Mouse (Mus musculus): ENCODE data around the gene 9930111J21Rik1. TPM values are rescaled to one million over a fixed set of nuclear protein-coding genes. Genes with fewer than 3 reads are reported as not detected.
"Not testable (repeated sequence)": the region's sequence is repeated elsewhere in the genome, so short reads cannot be mapped to it uniquely, and the experiment has no call there.

The 9930111J21Rik1 gene
- 0.39 and 0.71 TPM in 2 replicates for polyA plus RNA-seq (2015; fragmentation: Nextera tagmentation; extraction: Ambion mirVana)

GRCm38 (mm10) chr11:48979251-48979650 is at the start of gene 9930111J21Rik1:
9930111J21Rik1 (minus strand) TSS chr11:48979398.
- H3K27ac ChIP-seq (ENCODE audit: low read length); ATAC-seq; H3K4me2 ChIP-seq (ENCODE audit: low read length); H3K27me3 ChIP-seq (replicated peaks; ENCODE audit: control insufficient read depth, insufficient read depth, low read length); H3K9me3 ChIP-seq (ENCODE audit: control insufficient read depth, low read length); H3K36me3 ChIP-seq (ENCODE audit: control insufficient read depth, insufficient read depth); H3K4me3 ChIP-seq (replicated peaks; ENCODE audit: low read length); H3K4me1 ChIP-seq (replicated peaks; ENCODE audit: control insufficient read depth, insufficient read depth, low read length); H3K9ac ChIP-seq (replicated peaks; ENCODE audit: low read depth, low read length): not testable (repeated sequence)
- no CpG with 5 or more reads among the region's 3 CpGs for WGBS

DNA sequence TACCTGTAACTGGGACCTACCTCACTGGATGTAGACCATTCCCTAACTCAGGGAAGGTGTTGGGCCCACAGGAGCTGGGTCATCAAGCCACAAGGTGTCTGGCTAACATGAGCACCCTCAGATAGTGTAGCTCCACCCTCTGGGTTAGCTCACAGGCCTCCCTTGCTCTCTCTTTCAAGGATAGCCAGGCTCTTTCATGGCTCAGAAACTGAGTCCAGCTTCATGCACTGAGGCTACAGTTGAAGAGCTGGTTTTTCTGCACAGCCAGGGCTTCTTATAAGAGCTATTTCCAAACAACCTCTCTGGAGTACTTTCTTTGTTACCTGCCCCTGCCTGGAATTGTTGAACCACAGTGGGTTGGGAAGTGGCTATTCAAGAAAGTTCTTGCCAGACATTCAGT is 32.9 kb upstream of the 9930111J21Rik1 start:
- ATAC-seq; H3K9me3 ChIP-seq (ENCODE audit: control insufficient read depth, low read length); H3K4me3 ChIP-seq (replicated peaks; ENCODE audit: low read length); H3K9ac ChIP-seq (replicated peaks; ENCODE audit: low read depth, low read length); H3K27ac ChIP-seq (ENCODE audit: low read length); H3K36me3 ChIP-seq (ENCODE audit: control insufficient read depth, insufficient read depth); H3K27me3 ChIP-seq (replicated peaks; ENCODE audit: control insufficient read depth, insufficient read depth, low read length); H3K4me2 ChIP-seq (ENCODE audit: low read length); H3K4me1 ChIP-seq (replicated peaks; ENCODE audit: control insufficient read depth, insufficient read depth, low read length): not testable (repeated sequence)

DNA sequence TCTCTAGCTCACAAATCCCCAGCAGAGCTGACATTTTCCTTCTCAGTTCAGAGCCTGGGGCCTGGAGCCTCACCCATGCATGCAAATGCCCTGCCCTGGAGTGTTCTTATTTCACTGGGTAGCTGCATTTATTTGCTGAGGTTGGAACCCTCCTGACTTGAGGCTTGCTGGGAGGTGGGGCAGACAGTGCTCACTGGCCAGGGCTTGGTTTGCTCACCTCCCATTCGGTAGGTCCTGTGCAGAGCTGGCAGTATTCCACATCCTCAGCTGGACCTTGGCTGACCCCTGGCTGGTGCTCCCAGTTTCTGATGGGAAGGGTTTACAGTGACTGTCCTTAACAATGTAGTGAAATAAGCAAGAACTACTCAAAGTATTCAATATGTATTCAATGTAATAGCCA is 27.6 kb upstream of the 9930111J21Rik1 start:
- whole genome bisulfite sequencing, result 50% methylated on average over 1 of the region's 1 CpGs
- H3K4me3 ChIP-seq (replicated peaks; ENCODE audit: low read length); ATAC-seq: not testable (repeated sequence)

DNA sequence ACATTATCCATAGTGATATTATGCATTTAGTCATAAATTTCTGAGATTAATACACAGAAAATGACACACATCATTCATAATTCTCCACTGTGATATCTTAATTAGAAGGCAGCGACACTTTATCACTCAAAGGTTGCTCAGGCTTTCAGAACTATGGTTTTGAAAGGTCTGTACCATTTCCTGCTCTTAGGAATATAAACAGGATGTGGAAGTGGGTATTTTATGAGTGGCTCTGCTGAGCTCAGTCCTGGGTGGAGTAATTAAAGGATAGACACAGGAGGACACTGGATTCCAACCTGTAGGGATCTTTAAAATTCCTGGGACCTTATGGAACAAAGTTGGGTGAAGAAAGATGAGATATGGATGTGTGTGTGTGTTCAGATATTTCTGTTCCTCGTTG is 27.1 kb upstream of the 9930111J21Rik1 start:
- H3K4me3 ChIP-seq (replicated peaks; ENCODE audit: low read length); H3K4me1 ChIP-seq (replicated peaks; ENCODE audit: control insufficient read depth, insufficient read depth, low read length); H3K9me3 ChIP-seq (ENCODE audit: control insufficient read depth, low read length); H3K27me3 ChIP-seq (replicated peaks; ENCODE audit: control insufficient read depth, insufficient read depth, low read length); H3K9ac ChIP-seq (replicated peaks; ENCODE audit: low read depth, low read length); ATAC-seq; H3K27ac ChIP-seq (ENCODE audit: low read length); H3K36me3 ChIP-seq (ENCODE audit: control insufficient read depth, insufficient read depth); H3K4me2 ChIP-seq (ENCODE audit: low read length): not testable (repeated sequence)
- WGBS, result 84% methylated on average over 2 of the region's 2 CpGs

More for the DNA sequence above, 27.6 kb upstream of the 9930111J21Rik1 start:
- not testable (repeated sequence) for H3K36me3 ChIP-seq (ENCODE audit: control insufficient read depth, insufficient read depth); H3K4me2 ChIP-seq (ENCODE audit: low read length); H3K27me3 ChIP-seq (replicated peaks; ENCODE audit: control insufficient read depth, insufficient read depth, low read length); H3K9me3 ChIP-seq (ENCODE audit: control insufficient read depth, low read length); H3K9ac ChIP-seq (replicated peaks; ENCODE audit: low read depth, low read length); H3K27ac ChIP-seq (ENCODE audit: low read length); H3K4me1 ChIP-seq (replicated peaks; ENCODE audit: control insufficient read depth, insufficient read depth, low read length)

DNA sequence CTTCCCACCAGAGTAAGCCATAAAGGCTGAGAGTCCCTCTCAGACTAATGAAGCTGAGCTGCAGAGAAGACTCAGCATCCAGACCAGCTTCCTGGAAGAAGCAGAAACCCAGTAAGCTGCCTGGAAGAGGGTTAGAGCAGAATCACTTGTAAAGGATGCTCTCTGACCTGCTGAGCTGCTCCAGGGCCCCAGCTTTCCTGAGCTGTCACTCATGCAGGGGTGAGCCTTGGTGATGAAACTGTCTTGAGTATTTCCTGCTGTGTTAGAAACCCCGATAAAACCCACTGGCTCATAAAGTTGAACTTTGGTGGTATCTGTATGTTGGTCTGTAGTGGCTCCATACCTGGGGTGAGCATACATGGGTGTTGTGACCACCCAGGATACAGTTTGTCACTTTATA is 21.2 kb upstream of the 9930111J21Rik1 start:
- not testable (repeated sequence) for H3K27ac ChIP-seq (ENCODE audit: low read length); H3K27me3 ChIP-seq (replicated peaks; ENCODE audit: control insufficient read depth, insufficient read depth, low read length); H3K4me3 ChIP-seq (replicated peaks; ENCODE audit: low read length); H3K4me2 ChIP-seq (ENCODE audit: low read length); H3K9me3 ChIP-seq (ENCODE audit: control insufficient read depth, low read length); H3K9ac ChIP-seq (replicated peaks; ENCODE audit: low read depth, low read length); H3K36me3 ChIP-seq (ENCODE audit: control insufficient read depth, insufficient read depth); ATAC-seq; H3K4me1 ChIP-seq (replicated peaks; ENCODE audit: control insufficient read depth, insufficient read depth, low read length)
- WGBS, result 90% methylated on average over 1 of the region's 1 CpGs

GRCm38 (mm10) chr11:48994018-48994417 is 14.8 kb upstream of the 9930111J21Rik1 start, which contains the start of gene Tgtp1:
Tgtp1 (minus strand) TSS chr11:48994172.
- 70% methylated on average over 2 of the region's 2 CpGs for WGBS
- H3K27ac ChIP-seq (ENCODE audit: low read length); H3K4me2 ChIP-seq (ENCODE audit: low read length); H3K9ac ChIP-seq (replicated peaks; ENCODE audit: low read depth, low read length); H3K4me1 ChIP-seq (replicated peaks; ENCODE audit: control insufficient read depth, insufficient read depth, low read length); H3K36me3 ChIP-seq (ENCODE audit: control insufficient read depth, insufficient read depth); H3K4me3 ChIP-seq (replicated peaks; ENCODE audit: low read length); H3K27me3 ChIP-seq (replicated peaks; ENCODE audit: control insufficient read depth, insufficient read depth, low read length); ATAC-seq; H3K9me3 ChIP-seq (ENCODE audit: control insufficient read depth, low read length): not testable (repeated sequence)

DNA sequence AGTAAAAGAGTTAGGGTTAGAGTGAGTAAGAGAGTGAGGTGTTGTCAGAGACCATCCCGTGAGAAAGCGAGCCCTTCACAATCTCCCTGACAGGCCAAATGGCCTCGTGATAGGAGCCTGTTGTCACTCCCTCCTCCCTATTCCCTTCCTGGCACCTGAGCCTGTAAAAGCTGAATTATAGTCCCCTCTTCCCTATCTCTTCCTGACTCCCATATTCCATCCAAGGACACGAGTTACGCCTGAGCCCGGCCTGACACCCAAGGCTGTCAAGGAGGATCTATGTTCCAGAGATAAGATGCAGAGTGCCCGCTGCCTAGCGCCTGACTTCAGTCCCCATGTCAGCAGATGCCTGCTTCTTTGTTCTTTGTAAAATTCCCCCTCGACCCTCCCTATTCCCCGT is 14.1 kb upstream of the 9930111J21Rik1 start:
- not testable (repeated sequence) for ATAC-seq; H3K9me3 ChIP-seq (ENCODE audit: control insufficient read depth, low read length); H3K36me3 ChIP-seq (ENCODE audit: control insufficient read depth, insufficient read depth); H3K4me1 ChIP-seq (replicated peaks; ENCODE audit: control insufficient read depth, insufficient read depth, low read length); H3K27ac ChIP-seq (ENCODE audit: low read length); H3K27me3 ChIP-seq (replicated peaks; ENCODE audit: control insufficient read depth, insufficient read depth, low read length); H3K4me2 ChIP-seq (ENCODE audit: low read length); H3K4me3 ChIP-seq (replicated peaks; ENCODE audit: low read length); H3K9ac ChIP-seq (replicated peaks; ENCODE audit: low read depth, low read length)
- WGBS, result 73% methylated on average over 10 of the region's 10 CpGs

DNA sequence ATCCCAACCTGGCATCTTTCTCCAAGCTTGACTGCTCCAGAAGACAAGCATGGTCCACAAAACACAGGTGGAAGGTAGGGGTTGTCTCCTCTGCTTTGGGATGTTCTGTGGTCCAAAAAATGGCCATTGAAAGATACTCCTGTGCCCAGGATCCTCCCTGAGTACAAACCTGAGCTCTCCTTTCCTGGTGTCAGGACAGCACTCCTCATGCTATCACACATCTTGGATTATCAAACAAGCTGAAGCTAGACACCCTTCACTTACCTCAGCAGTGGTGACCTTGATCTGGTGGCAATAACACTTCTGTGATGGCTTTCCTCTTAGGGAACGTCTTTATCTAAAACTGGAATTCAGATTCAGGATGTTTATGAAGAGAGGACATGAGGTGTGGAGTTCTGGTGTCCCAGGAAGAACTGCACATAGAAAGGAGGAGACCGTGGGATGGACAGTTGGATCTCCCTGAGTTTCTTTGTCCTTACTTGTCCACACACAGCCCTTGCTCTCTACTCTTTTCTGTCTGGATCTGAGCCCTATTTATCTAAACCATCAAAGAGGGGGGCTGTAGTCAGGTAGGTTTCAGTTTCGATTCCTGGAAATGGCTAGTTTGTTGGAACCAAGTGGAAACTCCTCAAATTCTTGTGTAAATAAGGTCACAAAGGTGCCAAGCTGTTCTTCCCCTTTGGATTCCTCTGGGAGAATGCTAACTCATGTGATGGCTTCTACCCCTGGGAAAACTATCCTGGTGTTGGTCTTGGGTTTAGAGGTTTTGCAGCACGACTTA is 12.7 kb upstream of the 9930111J21Rik1 start, which contains the start of gene Gm12185:
Gene Gm12185, minus strand, starts transcription at position 487 of the 781 bp plus-strand sequence.
- 71% methylated on average over 4 of the region's 4 CpGs for WGBS
- not testable (repeated sequence) for H3K4me1 ChIP-seq (replicated peaks; ENCODE audit: control insufficient read depth, insufficient read depth, low read length); H3K4me3 ChIP-seq (replicated peaks; ENCODE audit: low read length); H3K27me3 ChIP-seq (replicated peaks; ENCODE audit: control insufficient read depth, insufficient read depth, low read length); H3K4me2 ChIP-seq (ENCODE audit: low read length); H3K36me3 ChIP-seq (ENCODE audit: control insufficient read depth, insufficient read depth); ATAC-seq; H3K27ac ChIP-seq (ENCODE audit: low read length); H3K9me3 ChIP-seq (ENCODE audit: control insufficient read depth, low read length); H3K9ac ChIP-seq (replicated peaks; ENCODE audit: low read depth, low read length)

DNA sequence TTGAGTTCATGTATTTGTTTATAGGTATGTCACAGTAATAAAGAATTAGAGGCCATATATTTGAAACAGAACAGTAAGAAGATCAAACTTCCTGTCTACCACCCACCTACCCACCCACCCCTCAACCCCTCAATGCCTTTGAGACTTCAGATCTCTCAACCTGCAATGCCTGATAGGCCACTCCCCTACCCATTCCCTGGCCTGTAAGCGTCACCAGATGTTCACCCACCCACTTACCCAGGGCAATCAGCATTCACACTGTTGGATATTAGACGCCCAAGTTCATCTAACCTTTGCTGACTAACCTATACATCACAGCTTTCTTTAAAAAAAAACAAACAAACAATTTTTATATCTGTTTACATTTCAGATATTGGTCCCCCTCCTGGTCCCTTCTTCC is 10.8 kb upstream of the 9930111J21Rik1 start:
- H3K27ac ChIP-seq (ENCODE audit: low read length); H3K4me2 ChIP-seq (ENCODE audit: low read length); H3K36me3 ChIP-seq (ENCODE audit: control insufficient read depth, insufficient read depth); H3K4me1 ChIP-seq (replicated peaks; ENCODE audit: control insufficient read depth, insufficient read depth, low read length); H3K9ac ChIP-seq (replicated peaks; ENCODE audit: low read depth, low read length); ATAC-seq; H3K9me3 ChIP-seq (ENCODE audit: control insufficient read depth, low read length); H3K4me3 ChIP-seq (replicated peaks; ENCODE audit: low read length); H3K27me3 ChIP-seq (replicated peaks; ENCODE audit: control insufficient read depth, insufficient read depth, low read length): not testable (repeated sequence)
- WGBS, result 84% methylated on average over 2 of the region's 2 CpGs

GRCm38 (mm10) chr11:48988219-48988618 is 9.0 kb upstream of the 9930111J21Rik1 start:
- H3K4me2 ChIP-seq (ENCODE audit: low read length); ATAC-seq; H3K4me3 ChIP-seq (replicated peaks; ENCODE audit: low read length); H3K27me3 ChIP-seq (replicated peaks; ENCODE audit: control insufficient read depth, insufficient read depth, low read length); H3K4me1 ChIP-seq (replicated peaks; ENCODE audit: control insufficient read depth, insufficient read depth, low read length); H3K9ac ChIP-seq (replicated peaks; ENCODE audit: low read depth, low read length); H3K36me3 ChIP-seq (ENCODE audit: control insufficient read depth, insufficient read depth); H3K9me3 ChIP-seq (ENCODE audit: control insufficient read depth, low read length); H3K27ac ChIP-seq (ENCODE audit: low read length): not testable (repeated sequence)
- 80% methylated on average over 2 of the region's 3 CpGs for WGBS
